Mouse (Mus musculus): ENCODE measurements around the gene Nudt2. TPM values are rescaled to one million over a fixed set of nuclear protein-coding genes. Genes with fewer than 3 reads are reported as not detected.

Gene Nudt2
- polyA plus RNA-seq, 1 experiment, result 13.7 TPM

- no peaks in the 10 kb centered on the region for H3K9me3 ChIP-seq
- H3K4me1 ChIP-seq, result no peaks in the 10 kb centered on the region; the same call in 1 of the 2 replicates
- no peak overlapping the region for H3K4me3 ChIP-seq (replicated peaks)
- no peak for TF ChIP-seq FLI1 (IDR thresholded peaks at IDR 0.05; ENCODE audit: low read length)
- H3K27me3 ChIP-seq (replicated peaks), result peaks cover 18% of the 10 kb centered on the region
- no peaks in the 10 kb centered on the region for H3K36me3 ChIP-seq (replicated peaks; ENCODE audit: low read length)
Observed at GRCm38 (mm10) chr4:41527076-41527475, 62.1 kb downstream of the Nudt2 start.

- TF ChIP-seq FLI1 (IDR thresholded peaks at IDR 0.05; ENCODE audit: low read length), result no peak
- no peak for TF ChIP-seq GATA1 (IDR thresholded peaks at IDR 0.05; ENCODE audit: borderline replicate concordance, low read length)
- no peaks in the 10 kb centered on the region for H3K36me3 ChIP-seq (replicated peaks; ENCODE audit: low read length)
- no peak overlapping the region for H3K4me3 ChIP-seq (replicated peaks)
- no peaks in the 10 kb centered on the region for H3K9me3 ChIP-seq
- H3K4me1 ChIP-seq, result no peaks in the 10 kb centered on the region; the same call in 1 of the 2 replicates
- peaks cover 18% of the 10 kb centered on the region for H3K27me3 ChIP-seq (replicated peaks)
Observed at GRCm38 (mm10) chr4:41527996-41528395, 63.0 kb downstream of the Nudt2 start.

Other genes with a start within 250 kb of the Nudt2 start
- 277 and 564 TPM in 2 replicates for gene Ubap2, start 190.0 kb upstream of the Nudt2 start, polyA plus RNA-seq (2012; ENCODE audit: insufficient read depth, low replicate concordance)
- 21.1 and 26.3 TPM in 2 replicates for gene Dcaf12, start 150.3 kb upstream of the Nudt2 start, polyA plus RNA-seq (2012; ENCODE audit: insufficient read depth, low replicate concordance)
- gene Ubap1, start 116.2 kb upstream of the Nudt2 start, polyA plus RNA-seq (2012; ENCODE audit: insufficient read depth, low replicate concordance), result 5.1 and 28.5 TPM in 2 replicates
- gene Kif24, start 264 bp upstream of the Nudt2 start, polyA plus RNA-seq (2012; ENCODE audit: insufficient read depth, low replicate concordance), result 1.2 and 1.9 TPM in 2 replicates
- 0.07 TPM in 1 of 2 replicates, not detected in the other for gene AI464131, start 37.9 kb downstream of the Nudt2 start, polyA plus RNA-seq (2012; ENCODE audit: insufficient read depth, low replicate concordance)
- 0.29 TPM in 1 of 2 replicates, not detected in the other for gene 1110017D15Rik, start 52.2 kb downstream of the Nudt2 start, polyA plus RNA-seq (2012; ENCODE audit: insufficient read depth, low replicate concordance)
- gene Fam219a, start 104.4 kb downstream of the Nudt2 start, polyA plus RNA-seq (2012; ENCODE audit: insufficient read depth, low replicate concordance), result 13.5 and 35.8 TPM in 2 replicates
- not detected in 2 replicates for gene Dnaic1, start 104.6 kb downstream of the Nudt2 start, polyA plus RNA-seq (2012; ENCODE audit: insufficient read depth, low replicate concordance)
- 0.39 TPM in 1 of 2 replicates, not detected in the other for gene Enho, start 175.2 kb downstream of the Nudt2 start, polyA plus RNA-seq (2012; ENCODE audit: insufficient read depth, low replicate concordance)
- 3.6 and 10.6 TPM in 2 replicates for gene Cntfr, start 231.9 kb downstream of the Nudt2 start, polyA plus RNA-seq (2012; ENCODE audit: insufficient read depth, low replicate concordance)
- 2.2 and 3.9 TPM in 2 replicates for gene Il11ra1, start 234.8 kb downstream of the Nudt2 start, polyA plus RNA-seq (2012; ENCODE audit: insufficient read depth, low replicate concordance)
- 51.7 and 76.8 TPM in 2 replicates for gene Rpp25l, start 248.4 kb downstream of the Nudt2 start, polyA plus RNA-seq (2012; ENCODE audit: insufficient read depth, low replicate concordance)